Mouse (Mus musculus) megakaryocyte, adult 5-6 weeks (primary cell): ENCODE data around the gene Thrap3. TPM values are rescaled to one million over a fixed set of nuclear protein-coding genes. Genes with fewer than 3 reads are reported as not detected.
"Not testable (repeated sequence)": the region's sequence is repeated elsewhere in the genome, so short reads cannot be mapped to it uniquely, and the experiment has no call there.

Experiments used
- ATAC-seq: 2 replicates; pipeline ENCODE4 v1.8.0; 2016; ENCODE audit warnings: mild to moderate bottlenecking, inconsistent platforms; ENCODE audit not compliant: poor library complexity, severe bottlenecking
- total RNA-seq, 2 experiments: library from RNA; stranded (forward) in 1 of 2; stranded (reverse) in 1 of 2; fragments of 153-499, 151-499 nt in 1 of 2; fragments of 221-1000, 200-1000 nt in 1 of 2; gene quantifications; 2 replicates each; pipeline versions ENCODE4 v1.2.3 to v1.2.4; 2015 to 2017

The Thrap3 gene
- total RNA-seq, 2 experiments from 2014 or later: 115 to 248 TPM

GRCm38 (mm10) chr4:126220045-126220444, 17.5 kb upstream of the Thrap3 start:
- ATAC-seq: no peak

DNA sequence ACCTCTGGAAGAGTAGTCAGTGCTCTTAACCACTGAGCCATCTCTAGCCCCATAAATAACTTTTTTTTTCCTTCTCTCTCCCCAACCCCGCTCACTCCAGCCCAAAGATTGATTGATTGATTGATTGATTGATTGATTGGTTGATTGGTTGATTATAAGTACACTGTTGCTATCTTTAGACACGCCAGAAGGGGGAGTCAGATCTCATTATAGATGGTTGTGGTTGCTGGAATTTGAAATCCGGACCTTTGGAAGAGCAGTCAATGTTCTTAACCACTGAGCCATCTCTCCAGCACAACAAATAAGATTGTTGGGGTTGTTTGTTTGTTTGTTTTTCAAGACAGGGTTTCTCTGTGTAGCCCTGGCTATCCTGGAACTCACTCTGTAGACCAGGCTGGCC, 17.0 kb upstream of the Thrap3 start:
- ATAC-seq: not testable (repeated sequence)

GRCm38 (mm10) chr4:126217771-126218170, 15.2 kb upstream of the Thrap3 start:
- ATAC-seq: no peak

DNA sequence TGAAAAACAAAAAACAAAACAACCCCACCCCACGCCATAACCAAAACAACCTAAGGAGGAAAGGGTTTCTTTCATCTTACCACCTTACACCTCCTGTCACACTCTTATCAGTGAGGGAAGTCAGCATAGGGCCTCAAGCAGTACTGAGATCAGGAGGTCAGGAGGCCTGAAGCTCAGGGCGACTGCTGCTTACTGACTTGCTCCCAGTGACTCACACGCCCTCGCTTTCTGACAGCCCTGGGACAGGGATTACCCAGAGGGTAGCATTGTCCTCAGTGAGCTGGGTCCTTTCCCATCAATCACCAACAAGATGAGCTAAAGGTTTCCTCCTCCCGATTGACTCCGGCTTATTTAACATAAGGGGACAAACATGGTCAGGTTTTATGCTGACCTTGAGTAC, 4.5 kb upstream of the Thrap3 start:
- no peak for ATAC-seq

DNA sequence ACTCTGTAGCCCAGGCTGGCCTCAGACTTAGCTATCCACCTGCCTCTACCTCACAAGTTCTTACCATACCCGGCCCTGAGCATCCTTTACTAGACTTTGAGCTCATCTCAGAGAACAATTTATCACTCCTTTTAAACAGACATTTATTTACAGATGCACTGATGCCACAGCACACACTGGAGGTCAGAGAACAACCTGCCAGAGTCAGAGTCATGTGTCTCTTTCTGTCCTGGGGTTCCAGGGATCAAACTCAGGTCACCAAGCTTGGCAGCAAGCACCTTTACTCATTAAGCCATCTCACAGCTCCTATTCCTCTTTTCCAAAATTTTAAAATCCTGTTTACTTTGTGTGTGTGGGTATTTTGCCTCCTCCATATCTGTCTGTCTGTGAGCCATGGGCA, 2.8 kb upstream of the Thrap3 start:
- no peak for ATAC-seq

GRCm38 (mm10) chr4:126204661-126205230, 2.2 kb upstream of the Thrap3 start:
- no peak for ATAC-seq

- no peak for ATAC-seq
Observed at GRCm38 (mm10) chr4:126204016-126204415, 1.5 kb upstream of the Thrap3 start.

DNA sequence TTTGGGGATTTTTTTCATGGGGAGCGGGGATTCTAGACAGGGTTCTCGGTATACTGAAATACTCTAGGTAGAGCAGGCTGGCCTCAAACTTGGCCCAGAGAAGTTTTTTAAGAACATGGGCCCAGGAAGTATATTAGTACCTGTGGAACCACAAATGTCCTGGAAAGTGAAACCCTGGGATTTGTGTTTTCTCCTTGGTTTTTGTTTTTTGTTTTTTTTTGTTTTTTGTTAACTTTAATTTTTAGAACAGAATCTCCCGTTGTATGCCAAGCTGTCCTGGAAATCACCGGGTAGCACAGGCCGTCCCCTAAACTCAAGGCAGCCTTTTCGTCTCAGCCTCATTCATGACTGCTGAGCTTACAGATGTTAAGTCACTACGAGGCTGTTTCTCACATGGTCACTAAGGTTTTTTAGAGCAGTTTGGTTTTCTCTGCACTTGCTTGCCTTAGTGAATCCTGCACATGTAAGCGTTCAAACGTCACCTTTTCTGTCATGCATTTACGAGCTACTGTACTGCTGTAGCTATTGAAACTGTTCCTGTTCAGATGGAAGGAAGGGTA, 856 bp upstream of the Thrap3 start:
- ATAC-seq: no peak

DNA sequence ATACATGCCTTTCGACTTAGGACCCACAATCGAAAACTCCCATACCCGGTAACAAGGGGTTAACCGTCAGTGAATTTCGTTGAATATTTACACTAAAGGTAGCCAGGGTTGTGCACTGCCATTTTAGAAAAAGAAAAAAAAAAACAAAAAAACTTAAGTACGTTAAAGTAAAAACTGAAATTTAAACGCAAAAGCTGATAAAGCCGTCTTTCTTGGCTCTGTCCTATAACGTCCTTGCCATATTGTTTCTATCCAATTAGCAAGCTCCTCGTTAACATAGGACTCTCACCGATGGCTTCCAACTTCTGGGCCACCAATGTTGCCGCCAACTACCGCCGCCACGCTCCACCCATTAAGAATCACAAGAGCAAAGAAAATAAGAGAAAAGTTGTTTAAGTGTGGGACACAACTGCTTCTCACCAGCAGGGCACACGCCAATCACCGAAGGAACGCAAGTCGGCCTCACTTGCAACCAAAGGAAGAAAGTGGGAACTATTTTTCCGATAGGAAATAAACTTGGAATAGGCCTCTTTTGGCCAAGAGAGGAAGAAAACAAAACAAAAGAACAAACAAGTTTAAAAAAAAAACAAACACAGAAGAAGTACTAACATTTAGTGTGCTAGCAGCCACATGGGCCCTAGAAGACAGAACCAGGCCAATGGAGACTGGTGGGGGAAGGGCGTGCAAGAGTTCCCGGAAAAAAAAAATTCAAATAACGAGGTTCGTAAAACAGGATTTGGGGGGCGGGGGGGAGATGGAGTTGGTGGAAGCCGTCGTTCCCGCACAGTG, 852 bp downstream of the Thrap3 start:
- ATAC-seq: peak; percentile 8; the same call in 1 of the 2 replicates

DNA sequence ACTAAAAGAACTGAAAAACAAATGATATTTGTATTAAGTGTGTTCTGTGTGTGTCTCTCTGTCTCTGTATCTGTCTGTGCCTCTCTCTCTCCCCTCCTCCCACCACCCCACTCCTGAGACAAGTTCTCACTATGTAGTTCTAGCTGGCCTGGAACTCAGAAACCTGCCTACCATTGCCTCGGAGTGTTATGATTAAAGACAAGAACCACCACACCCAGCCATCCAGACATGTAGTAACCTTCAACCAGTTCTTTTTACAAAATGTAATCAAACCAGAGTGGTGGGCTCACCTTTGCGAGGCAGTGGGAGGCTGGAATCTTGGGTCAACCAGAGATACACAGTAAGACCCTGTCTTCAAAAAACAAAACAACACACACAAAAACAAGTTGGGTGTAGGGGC, 1.9 kb downstream of the Thrap3 start:
- no peak for ATAC-seq

DNA sequence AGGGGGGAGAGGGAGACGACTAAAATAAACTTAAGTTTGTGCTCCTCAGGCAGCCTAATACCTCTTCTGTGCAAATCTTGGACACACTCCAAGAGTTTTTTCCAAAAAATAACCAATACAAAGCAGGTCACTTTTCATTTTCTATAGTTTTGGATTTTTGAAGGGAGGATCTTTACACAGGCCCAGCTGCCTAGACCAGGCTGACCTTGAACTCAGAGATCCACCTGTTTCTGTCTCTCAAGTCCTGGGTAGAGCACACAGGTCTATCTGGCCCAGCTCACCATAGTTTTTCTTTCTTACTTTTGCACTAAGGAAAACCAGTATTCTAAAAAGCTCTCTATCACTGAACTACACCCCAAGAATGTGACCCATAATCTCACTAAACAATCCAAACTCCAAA, 2.5 kb downstream of the Thrap3 start:
- ATAC-seq: no peak

- ATAC-seq: no peak
Observed at GRCm38 (mm10) chr4:126199556-126199955, 3.0 kb downstream of the Thrap3 start.

- ATAC-seq: peak; percentile 15; the same call in 1 of the 2 replicates
Observed at GRCm38 (mm10) chr4:126197485-126197884, 5.1 kb downstream of the Thrap3 start.

- 0 out of 2 replicates have a peak, but pooled peaks have one; percentile 24 for ATAC-seq
Observed at GRCm38 (mm10) chr4:126194916-126195315, 7.6 kb downstream of the Thrap3 start.

DNA sequence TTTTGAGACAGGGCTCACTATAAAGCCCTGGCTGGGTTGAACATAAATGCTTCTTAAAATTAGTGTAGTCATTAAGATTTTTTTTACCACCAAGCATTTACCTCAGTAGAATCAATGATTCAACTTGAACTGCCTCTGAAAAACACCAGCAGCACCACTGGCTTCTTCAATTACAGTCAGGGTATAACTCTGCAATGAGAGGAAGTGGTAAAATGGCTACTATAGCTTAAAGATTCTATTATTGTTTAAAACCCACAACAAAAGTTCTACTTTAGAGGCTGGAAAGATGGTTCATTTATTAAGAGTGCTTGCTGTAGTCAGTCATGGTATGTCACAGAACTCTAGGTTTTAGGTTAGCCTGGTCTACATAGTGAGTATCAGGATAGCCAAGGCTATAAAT, 8.3 kb downstream of the Thrap3 start:
- no peak for ATAC-seq

- ATAC-seq: no peak
Observed at GRCm38 (mm10) chr4:126190636-126191035, 11.9 kb downstream of the Thrap3 start.

DNA sequence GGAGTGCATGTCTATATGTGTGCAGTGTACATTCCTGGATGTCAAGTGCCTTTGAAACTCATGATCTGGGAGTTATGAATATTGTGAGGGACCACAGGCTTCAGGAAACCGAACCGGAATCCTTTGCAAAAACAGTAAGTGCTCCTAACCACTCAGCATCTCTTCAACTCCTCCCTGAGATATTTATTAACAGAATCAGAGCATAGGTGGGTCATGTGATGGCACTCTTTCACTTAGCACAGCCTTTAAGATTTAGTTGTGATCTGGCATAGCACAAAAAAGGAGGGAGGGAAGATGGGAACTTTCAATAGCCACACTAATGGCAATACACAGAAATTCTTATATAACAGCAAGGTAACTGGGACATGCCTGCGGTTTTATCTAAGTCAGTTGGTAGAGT, 15.5 kb downstream of the Thrap3 start:
- ATAC-seq: no peak

- ATAC-seq: no peak
Observed at GRCm38 (mm10) chr4:126183034-126183433, 19.5 kb downstream of the Thrap3 start.

DNA sequence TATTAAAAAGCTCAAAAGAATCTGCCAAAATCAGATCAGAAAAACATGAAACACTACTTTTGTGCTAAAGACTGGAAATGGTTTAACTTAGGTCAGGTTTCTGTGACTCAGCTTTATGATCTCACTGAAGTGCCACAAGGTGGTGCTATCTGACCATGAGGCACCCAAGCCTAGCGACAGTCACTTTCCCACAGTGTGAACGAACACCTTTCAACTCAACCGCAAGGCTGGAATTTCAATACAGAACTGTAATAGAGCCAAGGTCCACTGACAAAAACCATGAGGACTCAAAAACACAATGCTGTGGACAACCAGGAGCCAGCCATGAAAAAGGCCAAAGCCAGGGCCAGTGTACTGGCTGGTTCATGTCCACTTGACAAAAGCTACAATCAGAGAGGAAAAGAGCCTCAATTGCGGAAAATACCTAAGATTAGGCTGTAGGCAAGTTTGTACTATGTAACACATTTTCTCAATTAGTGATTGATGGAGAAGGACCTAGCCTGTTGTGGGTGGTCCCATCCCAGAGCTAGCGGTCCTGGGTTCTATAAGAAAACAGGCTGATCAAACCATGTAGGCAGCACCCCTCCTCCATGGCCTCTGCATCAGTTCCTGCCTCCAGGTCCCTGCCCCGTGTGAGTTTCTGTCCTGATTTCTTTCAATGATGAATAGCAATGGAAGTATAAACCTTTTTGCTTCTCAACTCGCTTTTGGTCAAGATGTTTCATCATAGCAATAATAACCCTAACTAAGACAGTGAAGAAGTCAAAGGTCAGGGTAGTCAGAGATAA, 21.2 kb downstream of the Thrap3 start:
- peak; percentile 86 for ATAC-seq

DNA sequence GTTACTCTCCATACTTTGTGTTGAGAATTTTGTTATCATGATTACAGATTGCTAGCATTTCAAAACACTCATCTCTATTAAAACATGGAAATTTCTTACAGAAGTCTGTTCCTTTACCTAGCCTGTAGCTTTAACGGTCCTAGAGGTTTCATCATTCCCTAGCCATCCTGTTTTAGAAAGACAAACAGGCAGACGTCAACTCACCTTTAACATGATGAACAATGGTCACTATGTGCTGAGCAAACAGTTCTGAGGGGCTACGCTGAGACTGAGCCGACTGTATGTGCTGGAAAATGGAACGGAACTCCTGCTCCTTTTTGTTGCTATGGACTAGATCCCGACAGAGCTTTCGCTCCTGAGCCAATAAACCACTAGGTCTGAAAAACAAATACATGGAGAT, 26.6 kb downstream of the Thrap3 start:
- not testable (repeated sequence) for ATAC-seq

DNA sequence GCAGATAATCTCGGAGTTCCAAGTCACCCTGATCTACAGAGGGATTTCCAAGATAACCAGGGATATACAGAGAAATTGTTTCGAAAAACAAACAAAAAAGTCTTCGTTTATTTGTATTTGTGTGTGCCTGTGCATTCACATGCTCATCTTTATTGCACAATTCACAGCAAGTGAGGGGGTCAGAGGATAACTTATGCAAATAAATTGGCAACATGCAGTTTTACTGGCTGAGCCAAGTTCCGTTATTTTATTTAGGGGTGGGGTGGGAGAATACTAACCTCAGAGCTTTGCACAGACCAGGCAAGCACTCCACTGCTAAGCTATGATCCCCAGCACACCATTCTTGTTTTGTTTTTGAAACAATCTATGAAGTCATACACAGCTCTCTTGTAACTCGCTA, 28.8 kb downstream of the Thrap3 start:
- no peak for ATAC-seq
